Mouse (Mus musculus) hindbrain, embryonic 14.5 days (tissue): ENCODE results near the gene Tcf7l1. TPM values are rescaled to one million over a fixed set of nuclear protein-coding genes. Genes with fewer than 3 reads are reported as not detected.

Experiments
- ATAC-seq: fragments of 200-750 bp; cut with Nextera tagmentation; 2 replicates; pipeline ENCODE4 v1.8.0; 2017; ENCODE audit warnings: moderate number of reproducible peaks, mild to moderate bottlenecking, moderate TSS enrichment, moderate library complexity; ENCODE audit not compliant: low FRiP score
- DNase-seq: peaks from one replicate; pipeline ENCODE4 v3.0.0-alpha.2; 2015; ENCODE audit warnings: low spot score
- H3K27ac ChIP-seq: fragments of 300-500 bp; sonication (generic); 2 replicates; pipeline ENCODE4 v1.5.1; 2014; ENCODE audit warnings: mild to moderate bottlenecking, moderate library complexity
- H3K27me3 ChIP-seq: fragments of 300-500 bp; sonication (generic); 2 replicates; pipeline ENCODE4 v1.6.1; 2014; ENCODE audit warnings: mild to moderate bottlenecking, low read length, mixed read lengths; ENCODE audit not compliant: control insufficient read depth, insufficient read depth
- H3K36me3 ChIP-seq: fragments of 300-500 bp; sonication (generic); replicated peaks from 2 replicates; pipeline ENCODE4 v1.6.1; 2014; ENCODE audit not compliant: control insufficient read depth, insufficient read depth
- H3K4me1 ChIP-seq: fragments of 300-500 bp; sonication (generic); replicated peaks from 2 replicates; pipeline ENCODE4 v1.6.1; 2014; ENCODE audit warnings: antibody characterized with exemption, low read length, mixed read lengths; ENCODE audit not compliant: control insufficient read depth, insufficient read depth
- H3K4me2 ChIP-seq: fragments of 300-500 bp; sonication (generic); replicated peaks from 2 replicates; pipeline ENCODE4 v1.6.1; 2014; ENCODE audit warnings: mild to moderate bottlenecking, moderate library complexity
- H3K4me3 ChIP-seq: fragments of 300-500 bp; sonication (generic); replicated peaks from 2 replicates; pipeline ENCODE4 v1.5.1; 2014; ENCODE audit warnings: mild to moderate bottlenecking, low read length
- H3K9ac ChIP-seq: fragments of 300-500 bp; sonication (generic); 2 replicates; pipeline ENCODE4 v1.6.1; 2014
- H3K9me3 ChIP-seq: fragments of 300-500 bp; sonication (generic); 2 replicates; pipeline ENCODE4 v1.6.1; 2016; ENCODE audit warnings: low read length; ENCODE audit not compliant: control insufficient read depth
- WGBS: fragments of 180-500 bp; shearing (Covaris S2); extraction: QIAGEN DNeasy Blood & Tissue Kit; methylation state at CpG from one replicate; pipeline ENCODE4 v1.1.7; 2014; 5-methylcytosine and 5-hydroxymethylcytosine counted together
- polyA plus RNA-seq: library from polyadenylated mRNA; unstranded; fragments of >200 nt; fragmentation: Nextera tagmentation; extraction: Ambion mirVana; gene quantifications from 2 replicates; pipeline ENCODE4 v1.2.1, GENCODE M21; 2014

Gene Tcf7l1
- polyA plus RNA-seq, 1 experiment from 2014 or later = 7.3 TPM

DNA sequence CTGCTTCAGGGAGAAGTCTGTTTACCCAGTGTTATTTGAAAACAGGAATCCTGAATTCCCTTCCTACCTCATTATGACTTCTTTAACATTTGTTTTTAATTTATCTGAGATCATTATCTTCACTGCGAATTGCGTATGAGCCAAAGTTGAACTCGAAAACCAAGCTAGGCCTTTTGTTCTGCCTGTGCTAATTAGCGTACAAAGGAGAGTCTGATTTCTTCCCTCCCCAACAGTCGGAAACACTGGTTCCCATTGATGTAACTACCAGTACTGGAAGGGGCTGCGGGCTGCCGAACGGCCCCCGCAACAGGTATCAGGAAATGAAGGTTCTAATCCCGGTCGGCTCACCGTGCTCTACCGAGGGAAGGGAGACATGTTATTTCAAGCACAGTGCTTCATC is 19.7 kb downstream of the Tcf7l1 start:
- Histone ChIP-seq H3K4me3 (no peak overlapping the region), H3K9me3 (no peaks in the 10 kb centered on the region), H3K27me3 (no peaks in the 10 kb centered on the region), H3K4me1 (0 out of 2 replicates have a peak, but pooled peaks cover 5% of the 10 kb centered on the region), H3K27ac (no peak overlapping the region), H3K36me3 (no peaks in the 10 kb centered on the region), H3K9ac (no peak overlapping the region), H3K4me2 (no peak overlapping the region)
- ATAC-seq = no peak
- 81% methylated on average over 13 of the region's 13 CpGs for WGBS
- no peak for DNase-seq

DNA sequence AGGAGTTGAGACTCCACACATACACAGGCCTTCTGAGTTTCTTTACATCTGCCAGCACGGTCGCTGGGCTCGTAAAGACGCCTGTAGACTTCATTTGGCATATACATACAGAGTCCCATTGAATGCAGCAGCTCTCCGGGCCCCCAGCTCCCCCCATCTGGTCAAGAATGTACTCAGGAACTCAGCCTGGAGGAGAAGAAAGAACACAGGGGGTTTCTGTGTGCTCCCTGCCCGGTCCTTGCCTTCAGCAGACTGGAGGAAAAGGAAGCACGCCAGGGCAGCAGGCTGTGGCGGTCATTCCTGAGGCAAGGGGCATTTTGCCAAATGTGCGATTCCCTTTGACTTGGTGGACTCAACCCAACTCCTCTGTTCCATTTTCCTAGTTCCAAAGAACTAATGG is 20.2 kb downstream of the Tcf7l1 start:
- no peak; the same call in 1 of the 2 replicates for ATAC-seq
- Histone ChIP-seq H3K27ac (no peak overlapping the region), H3K36me3 (no peaks in the 10 kb centered on the region), H3K4me2 (no peak overlapping the region), H3K27me3 (no peaks in the 10 kb centered on the region), H3K4me3 (no peak overlapping the region), H3K9ac (no peak overlapping the region), H3K9me3 (no peaks in the 10 kb centered on the region), H3K4me1 (0 out of 2 replicates have a peak, but pooled peaks cover 5% of the 10 kb centered on the region)
- peak; percentile 60 for DNase-seq
- WGBS = 72% methylated on average over 9 of the region's 9 CpGs

DNA sequence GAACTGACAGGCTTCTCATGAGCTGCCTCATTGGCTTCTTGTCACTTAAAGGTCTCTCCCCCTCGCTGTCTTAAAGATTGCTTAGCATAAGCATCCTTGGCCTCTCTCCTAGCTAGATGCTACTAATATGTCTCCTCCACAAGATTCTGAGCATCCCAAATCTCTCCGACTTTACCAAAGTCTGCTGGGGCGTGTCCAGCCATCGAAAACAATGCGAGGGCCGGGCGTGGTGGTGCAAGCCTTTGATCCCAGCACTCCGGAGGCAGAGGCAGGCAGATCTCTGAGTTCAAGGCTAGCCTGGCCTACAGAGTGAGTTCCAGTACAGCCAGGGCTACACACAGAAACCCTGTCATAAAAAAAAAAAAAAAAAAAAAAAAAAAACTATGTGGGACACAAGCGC is 21.0 kb downstream of the Tcf7l1 start:
- no peak overlapping the region for H3K9ac ChIP-seq
- no peak overlapping the region for H3K27ac ChIP-seq
- H3K27me3 ChIP-seq = no peaks in the 10 kb centered on the region
- ATAC-seq = no peak
- H3K36me3 ChIP-seq = no peaks in the 10 kb centered on the region
- no peak for DNase-seq
- no peak overlapping the region for H3K4me2 ChIP-seq
- no peak overlapping the region for H3K4me3 ChIP-seq
- H3K9me3 ChIP-seq = no peaks in the 10 kb centered on the region
- 0 out of 2 replicates have a peak, but pooled peaks cover 5% of the 10 kb centered on the region for H3K4me1 ChIP-seq
- WGBS = 97% methylated on average over 9 of the region's 9 CpGs

DNA sequence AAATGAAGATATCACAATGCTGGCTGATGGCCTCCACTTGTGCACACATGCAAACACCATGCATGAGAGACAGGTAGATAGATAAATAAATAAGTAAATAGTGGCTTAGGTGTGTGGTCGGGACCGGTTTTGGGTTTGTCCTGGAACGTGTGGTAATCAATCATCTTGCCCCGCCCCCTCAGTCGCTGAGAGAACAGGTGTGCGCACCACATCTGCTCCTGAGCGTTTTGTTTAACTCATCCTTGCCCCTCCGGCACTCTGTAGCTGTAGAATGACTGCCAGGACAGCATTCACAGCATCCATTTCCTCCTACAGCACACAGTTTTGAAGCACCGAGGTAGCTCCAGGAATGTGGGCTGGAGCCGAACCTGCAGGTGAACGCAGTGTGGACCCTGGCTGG is 25.4 kb downstream of the Tcf7l1 start:
- WGBS = 63% methylated on average over 11 of the region's 11 CpGs
- H3K27me3 ChIP-seq = no peaks in the 10 kb centered on the region
- DNase-seq = no peak
- H3K4me2 ChIP-seq = no peak overlapping the region
- peaks cover 10% of the 10 kb centered on the region; the same call in 1 of the 2 replicates for H3K4me1 ChIP-seq
- no peak overlapping the region for H3K9ac ChIP-seq
- no peaks in the 10 kb centered on the region for H3K36me3 ChIP-seq
- H3K4me3 ChIP-seq = no peak overlapping the region
- H3K27ac ChIP-seq = no peak overlapping the region
- no peaks in the 10 kb centered on the region for H3K9me3 ChIP-seq
- no peak for ATAC-seq

DNA sequence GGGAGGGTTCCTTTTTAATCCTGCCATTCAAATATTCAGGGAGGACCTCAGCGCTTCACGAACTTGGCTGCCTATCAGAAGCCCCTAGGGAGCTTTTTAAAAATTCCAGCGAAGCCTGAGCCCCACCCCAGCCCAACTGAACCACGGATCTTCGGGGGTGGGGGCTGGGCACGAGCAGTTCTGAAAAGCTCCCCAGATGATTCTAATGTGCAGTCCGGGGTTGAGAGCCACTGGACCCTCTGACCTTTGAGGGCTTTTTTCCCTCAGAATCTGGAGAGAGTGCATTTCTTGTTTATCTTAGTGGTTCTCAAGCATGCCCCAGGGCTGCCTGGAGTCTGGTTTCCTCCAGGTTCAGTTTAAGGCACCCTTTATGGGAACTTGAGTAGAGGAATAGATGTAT is 27.4 kb downstream of the Tcf7l1 start:
- no peak for ATAC-seq
- Histone ChIP-seq H3K27me3 (no peaks in the 10 kb centered on the region), H3K4me2 (no peak overlapping the region), H3K9ac (no peak overlapping the region), H3K4me1 (peaks cover 10% of the 10 kb centered on the region; the same call in 1 of the 2 replicates), H3K9me3 (no peaks in the 10 kb centered on the region), H3K36me3 (no peaks in the 10 kb centered on the region), H3K4me3 (no peak overlapping the region), H3K27ac (no peak overlapping the region)
- WGBS = 23% methylated on average over 7 of the region's 7 CpGs
- DNase-seq = no peak

- Histone ChIP-seq H3K4me3 (no peak overlapping the region), H3K9ac (no peak overlapping the region), H3K36me3 (no peaks in the 10 kb centered on the region), H3K9me3 (no peaks in the 10 kb centered on the region), H3K4me1 (peaks cover 8% of the 10 kb centered on the region), H3K27me3 (no peaks in the 10 kb centered on the region), H3K4me2 (no peak overlapping the region), H3K27ac (no peak overlapping the region)
- 51% methylated on average over 10 of the region's 10 CpGs for WGBS
- DNase-seq = no peak
- no peak for ATAC-seq
These were observed 30.6 kb downstream of the Tcf7l1 start for GRCm38 (mm10) chr6:72758239-72759017.

DNA sequence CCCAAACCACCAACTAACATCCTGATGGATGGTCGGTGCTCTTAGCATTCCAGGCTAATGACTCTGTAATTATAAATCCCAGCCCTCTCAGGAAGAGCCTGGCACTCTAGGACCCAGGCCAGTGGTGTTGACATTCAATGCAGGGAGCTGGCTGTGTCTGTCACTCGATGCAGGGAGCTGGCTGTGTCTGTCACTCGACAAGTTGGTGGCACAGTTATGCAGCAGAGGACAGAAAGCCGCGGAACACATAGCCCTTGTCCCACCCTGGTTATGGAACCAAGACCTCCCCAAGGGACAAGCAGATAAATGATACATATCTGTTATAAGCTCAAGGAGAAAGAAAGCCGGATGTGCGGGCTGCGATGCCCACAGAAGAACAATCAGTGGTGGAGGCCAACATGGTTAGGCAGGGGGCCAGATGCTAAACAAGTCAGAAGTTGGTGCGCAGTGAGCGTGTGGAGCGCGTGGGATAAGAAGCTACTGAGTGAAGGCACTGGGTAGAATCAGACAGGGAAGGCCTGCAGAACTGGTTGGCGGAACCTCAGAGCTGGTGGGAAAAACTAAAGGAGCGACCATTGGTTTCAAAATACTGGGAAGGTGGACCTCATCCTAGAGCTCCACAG is 33.7 kb downstream of the Tcf7l1 start:
- no peak for DNase-seq
- H3K27me3 ChIP-seq = no peaks in the 10 kb centered on the region
- 61% methylated on average over 14 of the region's 14 CpGs for WGBS

GRCm38 (mm10) chr6:72754215-72754614 is 34.8 kb downstream of the Tcf7l1 start:
- Histone ChIP-seq H3K36me3 (no peaks in the 10 kb centered on the region), H3K4me1 (peaks cover 3% of the 10 kb centered on the region; the same call in 1 of the 2 replicates), H3K27me3 (no peaks in the 10 kb centered on the region), H3K9ac (no peak overlapping the region), H3K27ac (no peak overlapping the region), H3K4me3 (no peak overlapping the region), H3K9me3 (no peaks in the 10 kb centered on the region), H3K4me2 (no peak overlapping the region)
- WGBS = 29% methylated on average over 9 of the region's 9 CpGs
- DNase-seq (no peak), ATAC-seq (no peak)

More for the DNA sequence above, 33.7 kb downstream of the Tcf7l1 start:
- Histone ChIP-seq H3K36me3 (no peaks in the 10 kb centered on the region), H3K4me1 (peaks cover 3% of the 10 kb centered on the region; the same call in 1 of the 2 replicates), H3K27ac (0 out of 2 replicates have a peak overlapping the region, but pooled peaks have one; percentile 1), H3K9ac (no peak overlapping the region), H3K4me2 (no peak overlapping the region), H3K4me3 (no peak overlapping the region), H3K9me3 (no peaks in the 10 kb centered on the region)
- ATAC-seq = no peak; the same call in 1 of the 2 replicates

DNA sequence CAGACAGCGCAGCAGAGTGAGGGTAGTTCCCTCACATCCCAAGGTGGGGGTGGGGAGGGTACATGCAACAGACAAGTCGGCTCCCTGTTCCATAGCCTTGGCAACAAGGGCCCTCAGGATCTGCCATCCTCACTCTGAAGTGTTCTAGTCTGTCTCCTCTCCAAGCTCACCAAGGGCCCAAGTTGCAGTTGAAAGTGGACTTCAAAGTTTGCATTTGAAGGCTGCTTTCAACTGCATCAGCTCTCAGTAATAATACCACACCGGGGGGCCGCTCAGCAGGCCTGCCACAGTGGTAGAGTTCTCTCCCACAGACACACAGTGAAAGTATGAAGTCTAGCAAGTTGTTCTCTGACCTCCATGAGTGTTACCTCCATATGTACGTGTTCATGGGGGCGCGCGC is 35.3 kb downstream of the Tcf7l1 start:
- 74% methylated on average over 8 of the region's 8 CpGs for WGBS
- ATAC-seq = no peak

More for the DNA sequence above, 35.3 kb downstream of the Tcf7l1 start:
- Histone ChIP-seq H3K27me3 (no peaks in the 10 kb centered on the region), H3K36me3 (no peaks in the 10 kb centered on the region), H3K4me3 (no peak overlapping the region), H3K4me2 (no peak overlapping the region), H3K9ac (no peak overlapping the region), H3K27ac (no peak overlapping the region), H3K4me1 (peaks cover 5% of the 10 kb centered on the region; the same call in 1 of the 2 replicates), H3K9me3 (no peaks in the 10 kb centered on the region)
- DNase-seq = no peak
